Mouse (Mus musculus) erythroblast, adult 5-6 weeks (primary cell): ENCODE data around the gene Mgst3. TPM values are rescaled to one million over a fixed set of nuclear protein-coding genes. Genes with fewer than 3 reads are reported as not detected.

Experiments used
- ATAC-seq: replicated peaks from 2 replicates; pipeline ENCODE4 v1.8.0; 2016; ENCODE audit warnings: moderate number of reproducible peaks, mild to moderate bottlenecking, moderate TSS enrichment, inconsistent platforms; ENCODE audit not compliant: poor library complexity, low FRiP score, severe bottlenecking
- total RNA-seq, 2 experiments: library from RNA; stranded (forward) in 1 of 2; stranded (reverse) in 1 of 2; fragments of 150-400 nt in 1 of 2; fragments of 200-764, 138-1000 nt in 1 of 2; gene quantifications; 2 replicates each; pipeline versions ENCODE4 v1.2.3 to v1.2.4; 2015 to 2017; ENCODE audit warnings: low replicate concordance in 2 of 2

Mgst3 gene
- total RNA-seq, 2 experiments from 2014 or later: 84.0 to 132 TPM

- no peak for ATAC-seq
Measured at GRCm38 (mm10) chr1:167328776-167329175, 64.9 kb downstream of the Mgst3 start.

Other genes starting within 250 kb of the Mgst3 start
- 74.2 and 79.4 TPM in 2 replicates for gene Uck2, start 108.5 kb downstream of the Mgst3 start, total RNA-seq (2015; ENCODE audit: low replicate concordance)
- 9.5 and 26.7 TPM in 2 replicates for gene Uck2, start 108.5 kb downstream of the Mgst3 start, total RNA-seq (2017; ENCODE audit: low replicate concordance)
- gene Tmco1, start 85.5 kb downstream of the Mgst3 start, total RNA-seq (2015; ENCODE audit: low replicate concordance): 44.7 and 70.1 TPM in 2 replicates
- 49.7 and 61.5 TPM in 2 replicates for gene Tmco1, start 85.5 kb downstream of the Mgst3 start, total RNA-seq (2017; ENCODE audit: low replicate concordance)
- gene Aldh9a1, start 43.9 kb downstream of the Mgst3 start, total RNA-seq (2015; ENCODE audit: low replicate concordance): 4.6 and 9.2 TPM in 2 replicates
- gene Aldh9a1, start 43.9 kb downstream of the Mgst3 start, total RNA-seq (2017; ENCODE audit: low replicate concordance): 11.1 and 11.6 TPM in 2 replicates
- gene Lrrc52, start 72.9 kb upstream of the Mgst3 start, total RNA-seq (2015; ENCODE audit: low replicate concordance): not detected in 2 replicates
- not detected in 2 replicates for gene Lrrc52, start 72.9 kb upstream of the Mgst3 start, total RNA-seq (2017; ENCODE audit: low replicate concordance)
- gene Rxrg, start 204.5 kb upstream of the Mgst3 start, total RNA-seq (2015; ENCODE audit: low replicate concordance): not detected in 2 replicates
- not detected in 2 replicates for gene Rxrg, start 204.5 kb upstream of the Mgst3 start, total RNA-seq (2017; ENCODE audit: low replicate concordance)